ENCODE assay signal across 9 mouse cellular contexts in the genomic region with DNA sequence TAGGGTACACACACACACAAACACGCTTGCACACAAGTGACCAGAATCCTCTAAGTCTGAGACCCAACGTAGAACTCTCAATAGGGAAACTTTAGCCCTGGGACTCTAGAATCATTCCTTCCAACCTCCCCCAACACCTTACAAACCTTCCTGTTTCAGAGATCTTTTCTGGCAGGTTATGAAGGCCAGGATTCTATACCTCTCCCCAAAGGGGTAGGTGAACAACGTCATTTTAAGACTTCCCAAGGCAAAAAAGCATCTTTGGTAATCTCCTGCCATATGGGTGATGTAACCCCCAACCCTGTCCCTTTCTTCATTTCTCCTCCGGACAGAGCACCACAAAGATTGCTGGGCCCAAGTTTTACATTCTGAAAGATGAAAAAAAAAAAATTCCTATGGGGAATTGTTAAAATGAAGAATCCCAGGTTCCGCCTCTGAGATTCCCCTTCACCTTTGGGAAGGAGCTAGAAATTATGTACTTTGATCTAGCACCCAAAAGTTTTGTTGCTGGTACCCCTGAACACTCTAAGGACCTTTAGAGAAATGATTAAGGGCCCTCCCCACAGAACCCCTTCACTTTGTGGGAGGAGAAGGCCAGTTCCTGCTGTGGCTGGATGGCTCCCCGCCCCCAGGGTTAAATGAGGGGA. TPM values are rescaled to one million over a fixed set of nuclear protein-coding genes. Genes with fewer than 3 reads are reported as not detected.
A peak's percentile ranks its signal among the peaks of the same experiment; 100 is the strongest.
DNase-seq lines count a peak whose midpoint lies in the region; ATAC-seq lines count a peak whose summit lies in the region.
"Had no signal": no experiment of that assay in that cellular context is flagged by ENCODE, and none has a peak within 500 bp of the region (broad histone marks: within the 10 kb centered on the region; RNA-seq: fewer than 3 reads in every experiment).

No protein-coding gene starts in this region.

- H3K9me3 ChIP-seq in kidney, embryonic 16.5 days (ENCODE audit: low read length), result no peaks in the 10 kb centered on the region
- no peaks in the 10 kb centered on the region for H3K9me3 ChIP-seq in hindbrain, embryonic 15.5 days
- no peaks in the 10 kb centered on the region for H3K9me3 ChIP-seq in midbrain, embryonic 15.5 days

- no peak for DNase-seq in kidney, postnatal 36 days
- DNase-seq in layer of hippocampus, postnatal 36 days, result no peak
- no peak for DNase-seq in adrenal gland, adult 2 months
- DNase-seq in right cerebral cortex, postnatal 36 days (ENCODE audit: low spot score in 2 of 2), result no peak

- H3K4me2 ChIP-seq in kidney, embryonic 16.5 days (replicated peaks; ENCODE audit: low read depth, low read length), result peak overlapping the region; percentile 90
- peak overlapping the region; percentile 96 for H3K4me2 ChIP-seq in hindbrain, embryonic 15.5 days
- H3K4me2 ChIP-seq in midbrain, embryonic 15.5 days, result peak overlapping the region; percentile 98

- H3K27ac ChIP-seq in kidney, embryonic 16.5 days (ENCODE audit: low read length), result peak overlapping the region; percentile 95
- peak overlapping the region; percentile 83 for H3K27ac ChIP-seq in brown adipose tissue, adult 24 weeks (replicated peaks; ENCODE audit: low read depth, low read length)
- H3K27ac ChIP-seq in hindbrain, embryonic 15.5 days (replicated peaks), result peak overlapping the region; percentile 95
- peak overlapping the region; percentile 96 for H3K27ac ChIP-seq in midbrain, embryonic 15.5 days

- peak overlapping the region; percentile 93 for H3K9ac ChIP-seq in kidney, embryonic 16.5 days (replicated peaks; ENCODE audit: low read length)
- peak overlapping the region; percentile 90 for H3K9ac ChIP-seq in hindbrain, embryonic 15.5 days
- H3K9ac ChIP-seq in midbrain, embryonic 15.5 days, result peak overlapping the region; percentile 98

- H3K4me1 ChIP-seq in kidney, embryonic 16.5 days (ENCODE audit: insufficient read depth, low read length), result peaks cover 61% of the 10 kb centered on the region
- H3K4me1 ChIP-seq in brown adipose tissue, adult 24 weeks (ENCODE audit: control insufficient read depth, insufficient read depth, insufficient read length, low read length), result peaks cover 25% of the 10 kb centered on the region
- H3K4me1 ChIP-seq in hindbrain, embryonic 15.5 days (replicated peaks), result peaks cover 62% of the 10 kb centered on the region
- peaks cover 56% of the 10 kb centered on the region for H3K4me1 ChIP-seq in midbrain, embryonic 15.5 days

- H3K27me3 ChIP-seq in kidney, embryonic 16.5 days (ENCODE audit: insufficient read depth, low read length), result no peaks in the 10 kb centered on the region
- no peaks in the 10 kb centered on the region for H3K27me3 ChIP-seq in hindbrain, embryonic 15.5 days
- no peaks in the 10 kb centered on the region for H3K27me3 ChIP-seq in midbrain, embryonic 15.5 days (replicated peaks)

- peak overlapping the region; percentile 95 for H3K4me3 ChIP-seq in kidney, embryonic 16.5 days (ENCODE audit: low read length)
- H3K4me3 ChIP-seq in brown adipose tissue, adult 24 weeks (ENCODE audit: insufficient read depth, low read depth, low read length), result peak overlapping the region; percentile 54
- peak overlapping the region; percentile 93 for H3K4me3 ChIP-seq in hindbrain, embryonic 15.5 days
- peak overlapping the region; percentile 97 for H3K4me3 ChIP-seq in midbrain, embryonic 15.5 days

- WGBS in kidney, embryonic 16.5 days, result 43% methylated on average over 6 of the region's 6 CpGs
- WGBS in hindbrain, embryonic 15.5 days, result 39% methylated on average over 6 of the region's 6 CpGs
- 40% methylated on average over 6 of the region's 6 CpGs for WGBS in midbrain, embryonic 15.5 days

- H3K36me3 ChIP-seq in kidney, embryonic 16.5 days (ENCODE audit: insufficient read depth, low read length), result no peaks in the 10 kb centered on the region
- H3K36me3 ChIP-seq in hindbrain, embryonic 15.5 days, result no peaks in the 10 kb centered on the region
- H3K36me3 ChIP-seq in midbrain, embryonic 15.5 days (replicated peaks), result no peaks in the 10 kb centered on the region

- ATAC-seq in kidney, embryonic 16.5 days (ENCODE audit: low FRiP score, low TSS enrichment), result no peak
- 0 out of 2 replicates have a peak, but pooled peaks have one; percentile 0 for ATAC-seq in hindbrain, embryonic 15.5 days (ENCODE audit: low FRiP score, low read depth)
- ATAC-seq in midbrain, embryonic 15.5 days (replicated peaks), result no peak

RNA-seq across cellular contexts. Expression of a gene that starts 0.6 kb away (rescaled TPM):
- polyA plus RNA-seq in kidney, embryonic 16.5 days (2015; fragmentation: Nextera tagmentation; extraction: Ambion mirVana), result 9.9 and 10.7 TPM in 2 replicates
- 70.8 and 83.5 TPM in 2 replicates for polyA plus RNA-seq in brown adipose tissue, adult 24 weeks (2012; ENCODE audit: insufficient read depth, insufficient read length, missing spikeins)
- polyA plus RNA-seq in hindbrain, embryonic 15.5 days (2015; fragmentation: Nextera tagmentation; extraction: Ambion mirVana), result 20.7 and 21.4 TPM in 2 replicates
- 20.5 and 22.2 TPM in 2 replicates for polyA plus RNA-seq in midbrain, embryonic 15.5 days (2015; fragmentation: Nextera tagmentation; extraction: Ambion mirVana)
- 100 to 1,000 TPM; 931 to 932 TPM for total RNA-seq in layer of hippocampus, postnatal 36 days (2021)
- 100 to 1,000 TPM; 101 to 148 TPM for total RNA-seq in adrenal gland, adult 2 months (2021)
- polyA plus RNA-seq in adrenal gland, adult 2 months (2012; rRNA removed), result 61.6 and 64.6 TPM in 2 replicates

RNA-seq across cellular contexts. Expression of a gene that starts 14.1 kb away (rescaled TPM):
- 0.19 and 0.71 TPM in 2 replicates for polyA plus RNA-seq in kidney, embryonic 16.5 days (2015; fragmentation: Nextera tagmentation; extraction: Ambion mirVana)
- 6.5 and 6.9 TPM in 2 replicates for polyA plus RNA-seq in brown adipose tissue, adult 24 weeks (2012; ENCODE audit: insufficient read depth, insufficient read length, missing spikeins)
- polyA plus RNA-seq in hindbrain, embryonic 15.5 days (2015; fragmentation: Nextera tagmentation; extraction: Ambion mirVana), result 0.19 TPM in 1 of 2 replicates, not detected in the other
- not detected in 2 replicates for polyA plus RNA-seq in midbrain, embryonic 15.5 days (2015; fragmentation: Nextera tagmentation; extraction: Ambion mirVana)
- under 1 TPM in 1 of 2 experiments, not detected in 1; 0.48 TPM for total RNA-seq in layer of hippocampus, postnatal 36 days (2021)
- total RNA-seq in adrenal gland, adult 2 months (2021), result not detected
- 0.79 and 0.95 TPM in 2 replicates for polyA plus RNA-seq in adrenal gland, adult 2 months (2012; rRNA removed)
- total RNA-seq: left cerebral cortex, adult 18-20 months had no signal

RNA-seq across cellular contexts. Expression of a gene that starts 19.5 kb away (rescaled TPM):
- polyA plus RNA-seq in kidney, embryonic 16.5 days (2015; fragmentation: Nextera tagmentation; extraction: Ambion mirVana), result 19.2 and 21.2 TPM in 2 replicates
- 0.59 and 0.67 TPM in 2 replicates for polyA plus RNA-seq in brown adipose tissue, adult 24 weeks (2012; ENCODE audit: insufficient read depth, insufficient read length, missing spikeins)
- 146 and 176 TPM in 2 replicates for polyA plus RNA-seq in hindbrain, embryonic 15.5 days (2015; fragmentation: Nextera tagmentation; extraction: Ambion mirVana)
- polyA plus RNA-seq in midbrain, embryonic 15.5 days (2015; fragmentation: Nextera tagmentation; extraction: Ambion mirVana), result 171 and 177 TPM in 2 replicates
- 10 to 100 TPM; 43.3 to 46.5 TPM for total RNA-seq in layer of hippocampus, postnatal 36 days (2021)
- total RNA-seq in adrenal gland, adult 2 months (2021), result 1 to 10 TPM; 2.5 to 4.5 TPM
- polyA plus RNA-seq in adrenal gland, adult 2 months (2012; rRNA removed), result 12.9 and 13.5 TPM in 2 replicates

RNA-seq across cellular contexts. Expression of a gene that starts 22.8 kb away (rescaled TPM):
- not detected in 2 replicates for polyA plus RNA-seq in kidney, embryonic 16.5 days (2015; fragmentation: Nextera tagmentation; extraction: Ambion mirVana)
- not detected in 2 replicates for polyA plus RNA-seq in brown adipose tissue, adult 24 weeks (2012; ENCODE audit: insufficient read depth, insufficient read length, missing spikeins)
- polyA plus RNA-seq in hindbrain, embryonic 15.5 days (2015; fragmentation: Nextera tagmentation; extraction: Ambion mirVana), result not detected in 2 replicates
- not detected in 2 replicates for polyA plus RNA-seq in midbrain, embryonic 15.5 days (2015; fragmentation: Nextera tagmentation; extraction: Ambion mirVana)
- not detected for total RNA-seq in layer of hippocampus, postnatal 36 days (2021)
- total RNA-seq in adrenal gland, adult 2 months (2021), result not detected
- polyA plus RNA-seq in adrenal gland, adult 2 months (2012; rRNA removed), result not detected in 2 replicates
- total RNA-seq: left cerebral cortex, adult 18-20 months had no signal

RNA-seq across cellular contexts. Expression of a gene that starts 50.9 kb away (rescaled TPM):
- polyA plus RNA-seq in kidney, embryonic 16.5 days (2015; fragmentation: Nextera tagmentation; extraction: Ambion mirVana), result 72.3 and 85.2 TPM in 2 replicates
- polyA plus RNA-seq in brown adipose tissue, adult 24 weeks (2012; ENCODE audit: insufficient read depth, insufficient read length, missing spikeins), result 224 and 274 TPM in 2 replicates
- polyA plus RNA-seq in hindbrain, embryonic 15.5 days (2015; fragmentation: Nextera tagmentation; extraction: Ambion mirVana), result 26.2 and 33.4 TPM in 2 replicates
- polyA plus RNA-seq in midbrain, embryonic 15.5 days (2015; fragmentation: Nextera tagmentation; extraction: Ambion mirVana), result 27.4 and 28.2 TPM in 2 replicates
- 100 to 1,000 TPM; 118 to 121 TPM for total RNA-seq in layer of hippocampus, postnatal 36 days (2021)
- total RNA-seq in adrenal gland, adult 2 months (2021), result 100 to 1,000 TPM in 1 of 2 experiments, 10 to 100 TPM in 1; 92.9 to 112 TPM
- 114 and 118 TPM in 2 replicates for polyA plus RNA-seq in adrenal gland, adult 2 months (2012; rRNA removed)
